Comparison of ENCODE assay signal across 9 mouse cellular contexts in genomic region chr10:68720887-68721400, GRCm38 (mm10). TPM values are rescaled to one million over a fixed set of nuclear protein-coding genes. Genes with fewer than 3 reads are reported as not detected.
DNase-seq lines count a peak whose midpoint lies in the region; TF ChIP-seq lines count a peak whose summit lies in the region.
"Had no signal": no experiment of that assay in that cellular context is flagged by ENCODE, and none has a peak within 500 bp of the region (broad histone marks: within the 10 kb centered on the region; RNA-seq: fewer than 3 reads in every experiment).

No protein-coding gene starts in this region.

- H3K4me3 ChIP-seq in myocyte = no peak overlapping the region

- no peaks in the 10 kb centered on the region for H3K27me3 ChIP-seq in myocyte (ENCODE audit: control insufficient read depth, insufficient read depth, insufficient read length)

- no peaks in the 10 kb centered on the region for H3K79me2 ChIP-seq in myocyte (ENCODE audit: control insufficient read depth, insufficient read depth)

- no peak overlapping the region for H3K4me2 ChIP-seq in myocyte (ENCODE audit: low read depth)

- TF ChIP-seq POLR2A in myocyte (IDR thresholded peaks at IDR 0.05; ENCODE audit: insufficient read length, low read depth) = no peak

- H3ac ChIP-seq in myocyte (ENCODE audit: control insufficient read depth, insufficient read length) = no peak overlapping the region

- DNase-seq in ovary, postnatal 36 days (ENCODE audit: low spot score) = peak; percentile 7
- DNase-seq in ovary, postnatal 14 days (ENCODE audit: low spot score) = no peak
- peak; percentile 57 for DNase-seq in adrenal gland, postnatal 25 days
- DNase-seq in kidney, adult 9 months = peak; percentile 25
- DNase-seq in gastrocnemius, adult 8-10 months (ENCODE audit: low spot score in 2 of 2) = no peak
- no peak for DNase-seq in thymus, postnatal 36 days
- DNase-seq: cerebellum, adult 8-10 months had no signal

- no peaks in the 10 kb centered on the region for H3K36me3 ChIP-seq in myocyte (ENCODE audit: control insufficient read depth, insufficient read depth)

TF ChIP-seq in myocyte, 11 proteins besides CTCF, POLR2A, EP300 and RAD21:
- TF ChIP-seq E2F4 (IDR thresholded peaks at IDR 0.05; ENCODE audit: insufficient read depth) (no peak), MYOD1 (IDR thresholded peaks at IDR 0.05; ENCODE audit: control insufficient read depth in 1 of 3, insufficient read length in 2 of 3, low read depth in 2 of 3) (no peak), CEBPB (IDR thresholded peaks at IDR 0.05; ENCODE audit: insufficient read depth, poor library complexity, severe bottlenecking) (peak; percentile 20; the same call in 1 of the 2 replicates), SRF (IDR thresholded peaks at IDR 0.05; ENCODE audit: control insufficient read depth, insufficient read length, low read depth) (no peak), USF1 (IDR thresholded peaks at IDR 0.05; ENCODE audit: low read depth) (no peak), REST (IDR thresholded peaks at IDR 0.05; ENCODE audit: insufficient read depth, insufficient read length) (no peak), TCF3 (IDR thresholded peaks at IDR 0.05; ENCODE audit: insufficient read length, low read depth) (no peak), TCF12 (IDR thresholded peaks at IDR 0.05; ENCODE audit: insufficient read depth, poor library complexity, severe bottlenecking) (no peak)

RNA-seq across cellular contexts. Expression of gene Tmem26, which starts 2.5 kb away (rescaled TPM):
- total RNA-seq in adrenal gland, postnatal 25 days (2021) = 5.7 and 7.4 TPM in 2 replicates
- polyA plus RNA-seq in myocyte (2012; fragmentation: generic; extraction: Trizol) = not detected
- total RNA-seq in gastrocnemius, adult 8-10 months (2022) = under 1 TPM; 0.24 to 0.88 (median 0.49) TPM
- total RNA-seq: hematopoietic stem cell, adult 5-6 weeks had no signal

Comparison
In these comparisons a context has a peak if more than half of its experiments do, and no peak if none do; other contexts are left out.
1. DNase-seq: peak in ovary, postnatal 36 days (single experiment), adrenal gland, postnatal 25 days (single experiment) and kidney, adult 9 months (single experiment); none in ovary, postnatal 14 days (single experiment), gastrocnemius, adult 8-10 months (0 of 2) and thymus, postnatal 36 days (0 of 2).